Mouse (Mus musculus): Measurements from ENCODE around the gene Nemp2.

DNA sequence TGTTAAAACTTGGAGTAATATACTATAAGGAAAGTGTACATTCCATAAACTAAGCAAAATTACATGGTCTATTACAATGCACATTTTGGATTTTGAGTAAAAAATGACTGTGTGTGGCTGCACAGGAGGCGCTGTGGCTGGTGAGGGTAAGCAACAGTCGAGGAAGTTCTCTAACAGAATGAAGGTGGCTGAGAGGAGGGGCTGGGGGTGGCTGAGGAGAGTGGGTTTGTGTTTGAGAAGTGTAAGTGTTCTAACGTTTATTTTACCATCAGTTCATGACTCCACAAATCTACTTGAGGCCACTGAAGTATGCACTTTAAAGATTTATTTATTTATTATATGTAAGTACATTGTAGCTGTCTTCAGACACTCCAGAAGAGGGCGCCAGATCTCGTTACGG lies 48.8 kb upstream of the Nemp2 start:
- TF ChIP-seq CTCF (IDR thresholded peaks at IDR 0.05; ENCODE audit: control insufficient read depth, insufficient read depth, insufficient replicate concordance, low read depth, low read length), result no peak
- TF ChIP-seq POLR2A (IDR thresholded peaks at IDR 0.05; ENCODE audit: control insufficient read depth, low read depth, low read length), result no peak

Data from testis, adult 2 months (tissue).